Mouse (Mus musculus) midbrain, embryonic 14.5 days (tissue): ENCODE data around the gene Bbx. TPM values are rescaled to one million over a fixed set of nuclear protein-coding genes. Genes with fewer than 3 reads are reported as not detected.
A peak's percentile ranks its signal among the peaks of the same experiment; 100 is the strongest.

Experiments
- ATAC-seq: fragments of 200-750 bp; cut with Nextera tagmentation; 2 replicates; pipeline ENCODE4 v1.8.0; 2017; ENCODE audit warnings: moderate number of reproducible peaks, moderate library complexity; ENCODE audit not compliant: low FRiP score, low TSS enrichment
- DNase-seq: peaks from one replicate; pipeline ENCODE4 v3.0.0-alpha.2; 2015
- H3K27ac ChIP-seq: fragments of 300-500 bp; sonication (generic); replicated peaks from 2 replicates; pipeline ENCODE4 v1.5.1; 2014; ENCODE audit warnings: mild to moderate bottlenecking, low read depth, low read length, moderate library complexity
- H3K27me3 ChIP-seq: fragments of 300-500 bp; sonication (generic); 2 replicates; pipeline ENCODE4 v1.6.1; 2014; ENCODE audit warnings: low read length, control low read depth, mixed read lengths; ENCODE audit not compliant: control insufficient read depth, insufficient read depth
- H3K36me3 ChIP-seq: fragments of 300-500 bp; sonication (generic); 2 replicates; pipeline ENCODE4 v1.6.1; 2014; ENCODE audit warnings: low read length, control low read depth; ENCODE audit not compliant: control insufficient read depth, insufficient read depth
- H3K4me1 ChIP-seq: fragments of 300-500 bp; sonication (generic); 2 replicates; pipeline ENCODE4 v1.6.1; 2014; ENCODE audit warnings: mild to moderate bottlenecking, antibody characterized with exemption, low read length, control low read depth; ENCODE audit not compliant: control insufficient read depth, insufficient read depth
- H3K4me2 ChIP-seq: fragments of 300-500 bp; sonication (generic); 2 replicates; pipeline ENCODE4 v1.6.1; 2014; ENCODE audit warnings: mild to moderate bottlenecking, low read length, moderate library complexity
- H3K4me3 ChIP-seq: fragments of 300-500 bp; sonication (generic); replicated peaks from 2 replicates; pipeline ENCODE4 v1.5.1; 2014; ENCODE audit warnings: low read depth, low read length
- H3K9ac ChIP-seq: fragments of 300-500 bp; sonication (generic); replicated peaks from 2 replicates; pipeline ENCODE4 v1.6.1; 2014; ENCODE audit warnings: mild to moderate bottlenecking, low read length, moderate library complexity
- H3K9me3 ChIP-seq: fragments of 300-500 bp; sonication (generic); 2 replicates; pipeline ENCODE4 v1.6.1; 2016; ENCODE audit warnings: low read length, control low read depth, mixed read lengths; ENCODE audit not compliant: control insufficient read depth
- WGBS: fragments of 180-500 bp; shearing (Covaris S2); extraction: QIAGEN DNeasy Blood & Tissue Kit; methylation state at CpG from one replicate; pipeline ENCODE4 v1.1.7; 2014; 5-methylcytosine and 5-hydroxymethylcytosine counted together
- polyA plus RNA-seq: library from polyadenylated mRNA; unstranded; fragments of >200 nt; fragmentation: Nextera tagmentation; extraction: Ambion mirVana; gene quantifications from 2 replicates; pipeline ENCODE4 v1.2.1, GENCODE M21; 2014

Bbx gene
- polyA plus RNA-seq, 1 experiment from 2014 or later = 16.0 TPM

DNA sequence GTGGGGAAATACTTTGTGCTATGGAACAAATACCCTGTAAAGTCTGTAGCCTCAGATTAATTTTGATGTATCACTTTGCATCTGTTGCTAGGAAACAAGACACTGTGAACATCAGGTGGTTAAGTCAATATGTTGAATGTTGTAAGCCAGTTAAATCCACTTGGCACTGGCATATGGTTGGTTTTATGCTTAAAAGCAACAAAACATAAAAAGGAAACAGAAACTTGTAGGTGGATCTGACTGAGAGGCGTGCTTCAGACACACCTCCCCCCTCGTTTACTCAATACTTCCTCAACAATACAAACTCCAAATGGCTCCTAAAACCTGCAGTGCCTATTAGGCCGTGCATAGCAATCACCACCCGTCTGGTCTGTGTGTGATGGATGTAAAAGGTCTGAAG lies 236.1 kb downstream of the Bbx start:
- peaks cover 21% of the 10 kb centered on the region for H3K36me3 ChIP-seq
- 46% methylated on average over 4 of the region's 4 CpGs for WGBS
- no peak overlapping the region for H3K4me3 ChIP-seq
- no peak overlapping the region for H3K27ac ChIP-seq
- ATAC-seq (no peak), DNase-seq (peak; percentile 23)
- no peaks in the 10 kb centered on the region for H3K27me3 ChIP-seq
- no peak overlapping the region for H3K9ac ChIP-seq
- no peak overlapping the region for H3K4me2 ChIP-seq
- H3K9me3 ChIP-seq = no peaks in the 10 kb centered on the region
- H3K4me1 ChIP-seq = no peaks in the 10 kb centered on the region

DNA sequence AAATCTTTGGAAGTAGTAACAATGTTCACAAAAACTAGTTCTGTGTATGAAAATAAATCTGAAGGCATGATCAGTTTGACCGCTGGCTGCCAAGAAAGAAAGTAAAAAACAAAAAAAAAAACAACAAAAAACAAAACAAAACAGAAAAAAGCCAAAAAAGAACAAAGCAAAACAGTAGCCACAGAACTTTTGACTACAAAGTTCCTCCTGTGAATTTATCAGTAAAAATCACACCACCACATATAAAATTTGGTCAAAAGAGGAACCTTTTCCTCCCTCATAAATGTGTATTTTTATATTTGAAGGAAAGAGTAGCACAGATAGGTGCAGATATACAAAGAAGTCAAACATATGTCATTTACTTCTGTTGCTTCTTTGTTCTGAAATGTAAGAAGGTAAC lies 239.6 kb downstream of the Bbx start:
- Histone ChIP-seq H3K4me2 (no peak overlapping the region), H3K9me3 (no peaks in the 10 kb centered on the region), H3K27me3 (no peaks in the 10 kb centered on the region), H3K36me3 (no peaks in the 10 kb centered on the region), H3K4me3 (no peak overlapping the region), H3K4me1 (no peaks in the 10 kb centered on the region), H3K9ac (no peak overlapping the region), H3K27ac (no peak overlapping the region)
- ATAC-seq = no peak
- WGBS = 97% methylated on average over 1 of the region's 1 CpGs
- DNase-seq = no peak

DNA sequence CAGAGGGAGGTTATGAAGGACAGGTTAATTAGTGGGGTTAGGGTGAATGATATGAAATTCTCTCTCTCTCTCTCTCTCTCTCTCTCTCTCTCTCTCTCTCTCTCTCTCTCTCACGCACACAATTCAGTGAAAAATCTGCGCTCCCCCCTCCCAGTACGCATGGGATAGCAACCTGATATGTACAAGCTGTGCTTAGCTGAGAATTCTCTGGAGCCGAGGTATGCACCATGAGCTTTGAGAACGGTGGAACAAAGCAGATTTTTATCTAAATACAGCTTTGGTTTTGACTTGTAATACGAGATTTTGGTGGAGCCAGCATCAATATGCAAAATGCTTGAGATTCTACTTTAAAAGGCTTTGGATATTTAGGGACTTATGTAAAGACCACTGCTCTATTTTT lies 243.1 kb downstream of the Bbx start:
- H3K27me3 ChIP-seq = no peaks in the 10 kb centered on the region
- ATAC-seq (no peak), DNase-seq (no peak)
- no peak overlapping the region for H3K4me2 ChIP-seq
- H3K9ac ChIP-seq = no peak overlapping the region
- H3K27ac ChIP-seq = no peak overlapping the region
- no peaks in the 10 kb centered on the region for H3K9me3 ChIP-seq
- H3K4me1 ChIP-seq = no peaks in the 10 kb centered on the region
- H3K4me3 ChIP-seq = no peak overlapping the region
- no peaks in the 10 kb centered on the region for H3K36me3 ChIP-seq
- WGBS = 61% methylated on average over 6 of the region's 6 CpGs

- no peaks in the 10 kb centered on the region for H3K36me3 ChIP-seq
- H3K27me3 ChIP-seq = no peaks in the 10 kb centered on the region
- H3K4me1 ChIP-seq = no peaks in the 10 kb centered on the region
- H3K27ac ChIP-seq = no peak overlapping the region
- H3K4me2 ChIP-seq = no peak overlapping the region
- no peak overlapping the region for H3K4me3 ChIP-seq
- DNase-seq = no peak
- no peak for ATAC-seq
- 80% methylated on average over 6 of the region's 6 CpGs for WGBS
- H3K9me3 ChIP-seq = no peaks in the 10 kb centered on the region
- no peak overlapping the region for H3K9ac ChIP-seq
Measured at GRCm38 (mm10) chr16:50186604-50187003, 245.6 kb downstream of the Bbx start.

DNA sequence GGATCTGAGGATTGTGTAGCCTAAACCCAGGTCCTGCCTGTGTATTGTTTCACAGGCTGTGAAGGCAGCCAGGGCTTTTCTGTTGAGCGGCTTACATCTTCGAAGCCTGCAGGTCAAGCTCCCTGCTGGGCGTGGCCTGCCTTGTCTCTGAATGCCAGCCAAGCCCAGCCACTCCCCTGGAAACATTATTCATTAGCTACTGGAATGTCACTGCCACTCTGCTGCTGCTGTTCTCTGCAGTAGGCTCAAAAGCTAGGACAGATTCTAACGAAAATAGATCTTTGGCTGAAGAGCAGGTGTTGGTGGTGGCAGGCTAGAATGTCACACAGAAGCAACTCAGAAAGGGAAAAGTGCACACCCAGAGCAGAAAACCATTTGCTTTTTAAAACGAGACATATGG lies 247.1 kb downstream of the Bbx start:
- DNase-seq (peak; percentile 67), ATAC-seq (no peak)
- 10% methylated on average over 5 of the region's 5 CpGs for WGBS
- H3K4me2 ChIP-seq = no peak overlapping the region
- H3K4me3 ChIP-seq = no peak overlapping the region
- no peaks in the 10 kb centered on the region for H3K27me3 ChIP-seq
- no peak overlapping the region for H3K27ac ChIP-seq
- H3K36me3 ChIP-seq = no peaks in the 10 kb centered on the region
- H3K9me3 ChIP-seq = no peaks in the 10 kb centered on the region
- H3K4me1 ChIP-seq = no peaks in the 10 kb centered on the region
- no peak overlapping the region for H3K9ac ChIP-seq

- no peak overlapping the region for H3K4me2 ChIP-seq
- H3K4me3 ChIP-seq = no peak overlapping the region
- no peak overlapping the region for H3K27ac ChIP-seq
- H3K36me3 ChIP-seq = no peaks in the 10 kb centered on the region
- no peak overlapping the region for H3K9ac ChIP-seq
- ATAC-seq = no peak
- H3K4me1 ChIP-seq = no peaks in the 10 kb centered on the region
- no peaks in the 10 kb centered on the region for H3K9me3 ChIP-seq
- H3K27me3 ChIP-seq = no peaks in the 10 kb centered on the region
- DNase-seq = no peak
- 85% methylated on average over 8 of the region's 8 CpGs for WGBS
Measured at GRCm38 (mm10) chr16:50182988-50183387, 249.2 kb downstream of the Bbx start.

GRCm38 (mm10) chr16:50182561-50182960 lies 249.6 kb downstream of the Bbx start:
- Histone ChIP-seq H3K9ac (no peak overlapping the region), H3K27ac (no peak overlapping the region), H3K4me2 (no peak overlapping the region), H3K4me3 (no peak overlapping the region), H3K27me3 (no peaks in the 10 kb centered on the region), H3K4me1 (no peaks in the 10 kb centered on the region), H3K9me3 (no peaks in the 10 kb centered on the region), H3K36me3 (no peaks in the 10 kb centered on the region)
- ATAC-seq (no peak), DNase-seq (no peak)
- WGBS = 93% methylated on average over 10 of the region's 10 CpGs

GRCm38 (mm10) chr16:50172760-50173159 lies 259.4 kb downstream of the Bbx start:
- H3K9ac ChIP-seq = no peak overlapping the region
- no peak overlapping the region for H3K4me3 ChIP-seq
- H3K27me3 ChIP-seq = no peaks in the 10 kb centered on the region
- no peaks in the 10 kb centered on the region for H3K4me1 ChIP-seq
- no peaks in the 10 kb centered on the region for H3K9me3 ChIP-seq
- ATAC-seq (no peak), DNase-seq (no peak)
- 43% methylated on average over 7 of the region's 7 CpGs for WGBS
- no peak overlapping the region for H3K4me2 ChIP-seq
- H3K36me3 ChIP-seq = no peaks in the 10 kb centered on the region
- H3K27ac ChIP-seq = no peak overlapping the region

GRCm38 (mm10) chr16:50170812-50171211 lies 261.4 kb downstream of the Bbx start:
- Histone ChIP-seq H3K9ac (no peak overlapping the region), H3K4me1 (no peaks in the 10 kb centered on the region), H3K9me3 (no peaks in the 10 kb centered on the region), H3K27ac (no peak overlapping the region), H3K36me3 (no peaks in the 10 kb centered on the region), H3K4me3 (no peak overlapping the region), H3K4me2 (no peak overlapping the region), H3K27me3 (no peaks in the 10 kb centered on the region)
- WGBS = 97% methylated on average over 5 of the region's 5 CpGs
- DNase-seq = no peak
- no peak for ATAC-seq
